Mouse (Mus musculus) limb, embryonic 15.5 days (tissue): ENCODE data around the gene Rae1. TPM values are rescaled to one million over a fixed set of nuclear protein-coding genes. Genes with fewer than 3 reads are reported as not detected.
A peak's percentile ranks its signal among the peaks of the same experiment; 100 is the strongest.

Source experiments
- ATAC-seq: fragments of 200-750 bp; cut with Nextera tagmentation; 2 replicates; pipeline ENCODE4 v1.8.0; 2017; ENCODE audit warnings: low read depth, moderate TSS enrichment; ENCODE audit not compliant: insufficient number of reproducible peaks, low FRiP score, low TSS enrichment
- H3K27ac ChIP-seq: fragments of 300-500 bp; sonication (generic); 2 replicates; pipeline ENCODE4 v1.5.1; 2015; ENCODE audit warnings: moderate library complexity, mild to moderate bottlenecking, inconsistent platforms
- H3K27me3 ChIP-seq: fragments of 300-500 bp; sonication (generic); 2 replicates; pipeline ENCODE4 v1.6.1; 2015; ENCODE audit warnings: inconsistent platforms
- H3K36me3 ChIP-seq: fragments of 300-500 bp; sonication (generic); 2 replicates; pipeline ENCODE4 v1.6.1; 2015; ENCODE audit warnings: inconsistent platforms
- H3K4me1 ChIP-seq: fragments of 300-500 bp; sonication (generic); 2 replicates; pipeline ENCODE4 v1.6.1; 2015; ENCODE audit warnings: inconsistent platforms
- H3K4me2 ChIP-seq: fragments of 300-500 bp; sonication (generic); 2 replicates; pipeline ENCODE4 v1.6.1; 2015; ENCODE audit warnings: mild to moderate bottlenecking, inconsistent platforms
- H3K4me3 ChIP-seq: fragments of 300-500 bp; sonication (generic); 2 replicates; pipeline ENCODE4 v1.5.1; 2015; ENCODE audit warnings: mild to moderate bottlenecking, inconsistent platforms
- H3K9ac ChIP-seq: fragments of 300-500 bp; sonication (generic); 2 replicates; pipeline ENCODE4 v1.6.1; 2015; ENCODE audit warnings: inconsistent platforms
- H3K9me3 ChIP-seq: fragments of 300-500 bp; sonication (generic); 2 replicates; pipeline ENCODE4 v1.6.1; 2016; ENCODE audit warnings: inconsistent platforms
- WGBS: fragments of 180-500 bp; shearing (Covaris S2); methylation state at CpG from one replicate; pipeline ENCODE4 v1.1.7; 2015; 5-methylcytosine and 5-hydroxymethylcytosine counted together
- polyA plus RNA-seq: library from polyadenylated mRNA; unstranded; fragments of >200 nt; fragmentation: Nextera tagmentation; extraction: Ambion mirVana; gene quantifications from 2 replicates; pipeline ENCODE4 v1.2.1, GENCODE M21; 2015

Rae1 gene
- polyA plus RNA-seq, 1 experiment from 2014 or later = 115 TPM

DNA sequence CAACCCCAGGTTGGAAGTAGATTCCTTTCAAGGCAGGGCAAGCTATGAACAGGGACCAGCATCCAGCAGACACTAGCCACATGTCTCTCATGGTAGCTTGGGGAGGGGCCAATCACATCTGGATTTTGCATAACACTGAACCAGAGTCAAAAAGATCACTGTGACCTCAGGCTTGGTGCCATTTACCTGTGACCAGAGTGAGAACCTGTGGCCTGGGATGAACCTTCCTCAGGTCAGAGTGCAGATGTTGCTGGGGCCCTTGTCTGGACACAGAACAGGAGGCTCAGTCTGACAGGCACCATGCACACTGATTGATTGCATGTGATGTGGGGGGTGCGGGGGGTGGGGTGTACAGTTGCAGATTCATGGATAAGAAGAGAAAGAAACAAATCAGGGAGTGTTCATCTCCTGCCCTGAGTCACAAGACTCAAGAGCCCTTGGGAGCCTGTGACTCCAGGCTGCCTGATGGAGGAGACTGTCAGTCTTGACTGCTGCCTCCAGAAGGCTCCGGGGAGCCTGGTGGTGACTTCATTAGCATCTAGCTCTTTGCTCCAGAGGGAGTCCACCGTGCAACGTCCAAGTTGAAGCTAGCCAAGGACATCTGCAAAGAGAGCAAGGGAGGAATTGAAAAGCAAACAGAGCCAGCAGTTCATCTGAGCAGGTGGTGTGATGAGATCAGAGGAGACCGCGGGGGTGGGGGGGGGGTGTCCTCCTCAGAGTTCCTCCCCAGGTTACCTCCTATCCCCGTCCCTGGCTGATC lies 25.9 kb upstream of the Rae1 start:
- no peak overlapping the region for H3K4me3 ChIP-seq
- peaks cover 20% of the 10 kb centered on the region for H3K4me1 ChIP-seq
- no peak for ATAC-seq
- H3K9me3 ChIP-seq = no peaks in the 10 kb centered on the region
- no peaks in the 10 kb centered on the region for H3K27me3 ChIP-seq
- 26% methylated on average over 7 of the region's 7 CpGs for WGBS
- no peak overlapping the region for H3K27ac ChIP-seq
- no peak overlapping the region for H3K4me2 ChIP-seq
- no peak overlapping the region for H3K9ac ChIP-seq
- no peaks in the 10 kb centered on the region for H3K36me3 ChIP-seq

GRCm38 (mm10) chr2:172974701-172975100 lies 25.2 kb upstream of the Rae1 start:
- Histone ChIP-seq H3K9ac (no peak overlapping the region), H3K9me3 (no peaks in the 10 kb centered on the region), H3K4me2 (no peak overlapping the region), H3K4me3 (no peak overlapping the region), H3K27ac (no peak overlapping the region), H3K27me3 (no peaks in the 10 kb centered on the region), H3K4me1 (peaks cover 20% of the 10 kb centered on the region), H3K36me3 (no peaks in the 10 kb centered on the region)
- ATAC-seq = no peak
- 47% methylated on average over 7 of the region's 7 CpGs for WGBS

GRCm38 (mm10) chr2:172975159-172975558 lies 24.8 kb upstream of the Rae1 start:
- no peak overlapping the region for H3K4me3 ChIP-seq
- WGBS = 79% methylated on average over 6 of the region's 6 CpGs
- H3K27me3 ChIP-seq = no peaks in the 10 kb centered on the region
- no peaks in the 10 kb centered on the region for H3K9me3 ChIP-seq
- no peaks in the 10 kb centered on the region for H3K36me3 ChIP-seq
- H3K4me1 ChIP-seq = peaks cover 20% of the 10 kb centered on the region
- no peak overlapping the region for H3K4me2 ChIP-seq
- no peak overlapping the region for H3K27ac ChIP-seq
- ATAC-seq = no peak
- H3K9ac ChIP-seq = no peak overlapping the region

DNA sequence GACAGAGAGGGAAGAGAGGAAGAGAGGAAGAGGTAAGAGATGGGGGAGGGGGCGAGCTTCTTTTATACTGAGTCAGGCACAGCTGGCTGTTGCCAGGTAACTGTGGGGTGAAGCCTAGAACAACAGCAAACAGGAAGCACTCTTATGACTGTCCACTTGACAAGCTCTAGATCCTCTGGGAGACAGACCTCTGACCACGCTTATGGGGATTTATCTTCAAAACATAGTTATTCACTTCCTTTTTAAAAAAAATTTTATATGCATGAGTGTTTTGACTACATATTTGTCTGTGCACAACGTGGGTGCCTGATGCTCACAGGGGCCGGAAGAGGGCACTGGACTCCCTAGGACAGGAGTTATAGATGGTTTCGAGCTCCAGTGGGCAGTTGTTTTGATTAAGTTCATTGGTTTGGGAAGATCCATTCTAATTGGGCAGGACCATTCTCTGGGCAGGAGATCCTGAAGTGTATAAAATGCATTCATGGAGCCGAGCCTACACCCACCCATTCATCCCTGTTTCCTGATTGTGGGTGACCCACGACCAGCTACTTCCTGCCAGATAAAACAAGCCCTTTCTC lies 23.2 kb upstream of the Rae1 start:
- Histone ChIP-seq H3K36me3 (no peaks in the 10 kb centered on the region), H3K27me3 (no peaks in the 10 kb centered on the region), H3K4me2 (peak overlapping the region; percentile 31; the same call in 1 of the 2 replicates), H3K9ac (no peak overlapping the region), H3K4me3 (no peak overlapping the region), H3K9me3 (no peaks in the 10 kb centered on the region), H3K27ac (peak overlapping the region; percentile 61; the same call in 1 of the 2 replicates), H3K4me1 (peaks cover 20% of the 10 kb centered on the region)
- ATAC-seq = no peak
- WGBS = 25% methylated on average over 7 of the region's 7 CpGs

DNA sequence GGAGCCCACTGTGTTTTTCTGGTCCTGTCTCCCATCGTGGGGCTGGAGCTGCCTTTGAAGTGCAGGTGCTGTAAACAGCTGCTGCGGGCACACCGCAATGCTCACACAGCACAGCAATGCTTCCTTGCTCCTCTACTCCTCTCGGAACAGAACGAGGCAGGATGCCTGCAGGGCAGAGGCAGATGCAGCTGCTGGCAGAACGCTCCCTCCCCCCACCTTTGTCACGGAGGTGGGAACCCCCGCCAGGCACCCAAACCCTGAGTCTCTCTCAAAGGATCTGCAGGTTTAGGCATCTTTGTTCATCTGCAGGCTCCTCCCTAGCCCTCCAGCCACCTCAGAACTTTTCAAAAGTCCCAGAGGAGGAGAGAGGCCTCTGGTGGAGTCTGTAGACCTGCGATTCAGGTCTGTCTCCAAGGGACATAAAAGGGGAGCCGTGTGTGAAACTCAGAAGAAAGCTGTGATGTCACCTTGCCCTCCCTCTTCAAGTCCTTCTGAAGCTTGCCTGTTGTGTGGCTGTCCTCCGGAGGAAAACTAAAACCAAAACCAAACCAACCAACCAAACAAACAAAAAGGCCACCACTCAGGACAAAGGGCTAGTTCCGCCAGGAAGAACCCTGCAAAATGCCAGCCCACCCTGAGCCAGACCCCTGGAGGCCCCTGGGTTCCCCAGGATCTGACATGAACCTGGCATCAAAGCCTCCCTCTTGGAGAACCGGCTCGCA lies 22.3 kb upstream of the Rae1 start, which contains the start of gene Spo11:
Gene Spo11, plus strand, starts transcription at position 292 of the 722 bp plus-strand sequence.
- peaks cover 17% of the 10 kb centered on the region for H3K4me1 ChIP-seq
- peak within 1 kb of the TSS; percentile 68 for H3K27ac ChIP-seq
- 12% methylated on average over 14 of the region's 14 CpGs for WGBS
- ATAC-seq = peak; percentile 50; the same call in 1 of the 2 replicates
- H3K9me3 ChIP-seq = no peaks in the 10 kb centered on the region
- no peak within 1 kb of the TSS for H3K4me3 ChIP-seq
- H3K36me3 ChIP-seq = no peaks in the 10 kb centered on the region
- H3K4me2 ChIP-seq = peak within 1 kb of the TSS; percentile 31
- H3K9ac ChIP-seq = no peak within 1 kb of the TSS
- no peaks in the 10 kb centered on the region for H3K27me3 ChIP-seq

GRCm38 (mm10) chr2:172978131-172978633 lies 21.7 kb upstream of the Rae1 start:
- Histone ChIP-seq H3K4me3 (no peak overlapping the region), H3K27ac (peak overlapping the region; percentile 68; the same call in 1 of the 2 replicates), H3K27me3 (no peaks in the 10 kb centered on the region), H3K4me1 (peaks cover 17% of the 10 kb centered on the region), H3K9me3 (no peaks in the 10 kb centered on the region), H3K36me3 (no peaks in the 10 kb centered on the region), H3K9ac (no peak overlapping the region), H3K4me2 (no peak overlapping the region)
- ATAC-seq = no peak
- WGBS = 46% methylated on average over 4 of the region's 4 CpGs

GRCm38 (mm10) chr2:172979666-172980345 lies 20.1 kb upstream of the Rae1 start:
- peaks cover 17% of the 10 kb centered on the region for H3K4me1 ChIP-seq
- no peaks in the 10 kb centered on the region for H3K9me3 ChIP-seq
- no peak for ATAC-seq
- WGBS = 91% methylated on average over 43 of the region's 43 CpGs
- H3K9ac ChIP-seq = no peak overlapping the region
- no peak overlapping the region for H3K27ac ChIP-seq
- H3K4me3 ChIP-seq = no peak overlapping the region
- no peaks in the 10 kb centered on the region for H3K36me3 ChIP-seq
- H3K4me2 ChIP-seq = no peak overlapping the region
- H3K27me3 ChIP-seq = no peaks in the 10 kb centered on the region

- no peak for ATAC-seq
- H3K4me1 ChIP-seq = peaks cover 2% of the 10 kb centered on the region
- H3K9ac ChIP-seq = no peak overlapping the region
- no peaks in the 10 kb centered on the region for H3K36me3 ChIP-seq
- H3K4me2 ChIP-seq = no peak overlapping the region
- H3K4me3 ChIP-seq = no peak overlapping the region
- no peak overlapping the region for H3K27ac ChIP-seq
- no peaks in the 10 kb centered on the region for H3K9me3 ChIP-seq
- 72% methylated on average over 9 of the region's 9 CpGs for WGBS
- H3K27me3 ChIP-seq = no peaks in the 10 kb centered on the region
Measured at GRCm38 (mm10) chr2:172982776-172983561, 16.9 kb upstream of the Rae1 start.

GRCm38 (mm10) chr2:172990161-172990560 lies 9.8 kb upstream of the Rae1 start:
- Histone ChIP-seq H3K27ac (no peak overlapping the region), H3K27me3 (no peaks in the 10 kb centered on the region), H3K4me2 (no peak overlapping the region), H3K4me1 (no peaks in the 10 kb centered on the region), H3K9ac (no peak overlapping the region), H3K4me3 (no peak overlapping the region), H3K9me3 (no peaks in the 10 kb centered on the region), H3K36me3 (no peaks in the 10 kb centered on the region)
- ATAC-seq = no peak
- WGBS = 74% methylated on average over 6 of the region's 6 CpGs

DNA sequence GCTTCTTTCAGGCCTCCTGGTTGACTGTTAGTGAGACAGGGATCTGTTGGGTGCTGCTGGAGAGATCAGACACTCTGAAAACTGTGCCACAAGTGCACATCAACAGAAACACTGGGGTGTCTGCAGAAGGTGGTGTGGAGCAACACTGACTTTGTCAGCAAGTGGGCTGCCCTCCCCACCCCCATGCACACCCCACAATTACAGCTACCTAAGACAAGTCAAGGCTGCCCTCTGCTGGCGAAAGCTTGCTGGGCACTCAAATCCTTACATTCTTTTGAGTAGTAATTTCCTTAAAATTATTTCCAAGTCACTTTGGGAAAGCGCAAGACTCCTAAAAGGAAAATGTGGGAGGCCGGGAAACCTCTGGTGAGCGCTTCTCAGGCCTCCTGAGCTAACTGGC lies 3.7 kb upstream of the Rae1 start:
- H3K9ac ChIP-seq = no peak overlapping the region
- 12% methylated on average over 4 of the region's 4 CpGs for WGBS
- H3K27me3 ChIP-seq = no peaks in the 10 kb centered on the region
- no peaks in the 10 kb centered on the region for H3K36me3 ChIP-seq
- H3K27ac ChIP-seq = no peak overlapping the region
- H3K4me1 ChIP-seq = peaks cover 12% of the 10 kb centered on the region
- no peak overlapping the region for H3K4me2 ChIP-seq
- H3K4me3 ChIP-seq = no peak overlapping the region
- ATAC-seq = no peak
- H3K9me3 ChIP-seq = no peaks in the 10 kb centered on the region

GRCm38 (mm10) chr2:172997748-172998147 lies 2.2 kb upstream of the Rae1 start:
- peaks cover 22% of the 10 kb centered on the region for H3K4me1 ChIP-seq
- peaks cover 5% of the 10 kb centered on the region for H3K36me3 ChIP-seq
- no peaks in the 10 kb centered on the region for H3K27me3 ChIP-seq
- H3K27ac ChIP-seq = no peak overlapping the region
- no peak overlapping the region for H3K4me2 ChIP-seq
- ATAC-seq = no peak
- H3K9ac ChIP-seq = no peak overlapping the region
- WGBS = 64% methylated on average over 11 of the region's 11 CpGs
- no peaks in the 10 kb centered on the region for H3K9me3 ChIP-seq
- no peak overlapping the region for H3K4me3 ChIP-seq
